Mouse (Mus musculus) forebrain, embryonic 12.5 days (tissue): ENCODE measurements around the gene Hoxb3. TPM values are rescaled to one million over a fixed set of nuclear protein-coding genes. Genes with fewer than 3 reads are reported as not detected.

Source experiments
- ATAC-seq: fragments of 200-750 bp; cut with Nextera tagmentation; 2 replicates; pipeline ENCODE4 v1.8.0; 2017; ENCODE audit warnings: moderate TSS enrichment; ENCODE audit not compliant: low FRiP score
- H3K27ac ChIP-seq: fragments of 300-500 bp; sonication (generic); 2 replicates; pipeline ENCODE4 v1.5.1; 2016; ENCODE audit warnings: mild to moderate bottlenecking
- H3K27me3 ChIP-seq: fragments of 300-500 bp; sonication (generic); 2 replicates; pipeline ENCODE4 v1.6.1; 2016; ENCODE audit warnings: mild to moderate bottlenecking
- H3K36me3 ChIP-seq: fragments of 300-500 bp; sonication (generic); replicated peaks from 2 replicates; pipeline ENCODE4 v1.6.1; 2016; ENCODE audit warnings: mild to moderate bottlenecking
- H3K4me1 ChIP-seq: fragments of 300-500 bp; sonication (generic); 2 replicates; pipeline ENCODE4 v1.6.1; 2016
- H3K4me2 ChIP-seq: fragments of 300-500 bp; sonication (generic); 2 replicates; pipeline ENCODE4 v1.6.1; 2016; ENCODE audit warnings: mild to moderate bottlenecking, moderate library complexity
- H3K4me3 ChIP-seq: fragments of 300-500 bp; sonication (generic); replicated peaks from 2 replicates; pipeline ENCODE4 v1.5.1; 2016; ENCODE audit warnings: mild to moderate bottlenecking
- H3K9ac ChIP-seq: fragments of 300-500 bp; sonication (generic); 2 replicates; pipeline ENCODE4 v1.6.1; 2016; ENCODE audit warnings: mild to moderate bottlenecking
- H3K9me3 ChIP-seq: fragments of 300-500 bp; sonication (generic); 2 replicates; pipeline ENCODE4 v1.6.1; 2016
- WGBS: fragments of 180-500 bp; shearing (Covaris S2); methylation state at CpG from one replicate; pipeline ENCODE4 v1.1.7; 2016; 5-methylcytosine and 5-hydroxymethylcytosine counted together
- polyA plus RNA-seq: library from polyadenylated mRNA; unstranded; fragments of >200 nt; fragmentation: Nextera tagmentation; extraction: Ambion mirVana; gene quantifications from 2 replicates; pipeline ENCODE4 v1.2.1, GENCODE M21; 2016

Gene Hoxb3
- polyA plus RNA-seq, 1 experiment from 2014 or later = not detected

- H3K9me3 ChIP-seq = no peaks in the 10 kb centered on the region
- no peaks in the 10 kb centered on the region for H3K36me3 ChIP-seq
- no peak overlapping the region for H3K4me2 ChIP-seq
- under 1% methylated on average over 48 of the region's 49 CpGs for WGBS
- H3K4me1 ChIP-seq = peaks cover 14% of the 10 kb centered on the region; the same call in 1 of the 2 replicates
- no peak overlapping the region for H3K27ac ChIP-seq
- no peak overlapping the region for H3K9ac ChIP-seq
- no peak overlapping the region for H3K4me3 ChIP-seq
- peaks cover 99% of the 10 kb centered on the region for H3K27me3 ChIP-seq
- no peak for ATAC-seq
Observed at GRCm38 (mm10) chr11:96282795-96283430, 40.2 kb upstream of the Hoxb3 start.

GRCm38 (mm10) chr11:96284041-96284749, 38.9 kb upstream of the Hoxb3 start:
- Histone ChIP-seq H3K9ac (no peak overlapping the region), H3K9me3 (no peaks in the 10 kb centered on the region), H3K4me1 (peaks cover 14% of the 10 kb centered on the region; the same call in 1 of the 2 replicates), H3K36me3 (no peaks in the 10 kb centered on the region), H3K27ac (no peak overlapping the region), H3K4me3 (peak overlapping the region; percentile 28), H3K27me3 (peaks cover 99% of the 10 kb centered on the region), H3K4me2 (peak overlapping the region; percentile 38)
- ATAC-seq = no peak
- under 1% methylated on average over 49 of the region's 49 CpGs for WGBS

- WGBS = under 1% methylated on average over 36 of the region's 37 CpGs
- H3K9ac ChIP-seq = no peak overlapping the region
- H3K36me3 ChIP-seq = no peaks in the 10 kb centered on the region
- peaks cover 14% of the 10 kb centered on the region; the same call in 1 of the 2 replicates for H3K4me1 ChIP-seq
- H3K9me3 ChIP-seq = no peaks in the 10 kb centered on the region
- H3K4me2 ChIP-seq = peak overlapping the region; percentile 38; the same call in 1 of the 2 replicates
- H3K4me3 ChIP-seq = no peak overlapping the region; the same call in 1 of the 2 replicates
- H3K27ac ChIP-seq = no peak overlapping the region
- no peak for ATAC-seq
- peaks cover 99% of the 10 kb centered on the region for H3K27me3 ChIP-seq
Observed at GRCm38 (mm10) chr11:96284774-96285734, 38.1 kb upstream of the Hoxb3 start.

GRCm38 (mm10) chr11:96285771-96286738, 37.1 kb upstream of the Hoxb3 start, which contains the start of gene Hoxb7:
Gene Hoxb7, plus strand, starts transcription at chr11:96286623.
- H3K4me3 ChIP-seq = peak within 1 kb of the TSS; percentile 15; the same call in 1 of the 2 replicates
- no peak within 1 kb of the TSS for H3K9ac ChIP-seq
- H3K27ac ChIP-seq = no peak within 1 kb of the TSS
- H3K9me3 ChIP-seq = no peaks in the 10 kb centered on the region
- no peak for ATAC-seq
- peaks cover 99% of the 10 kb centered on the region for H3K27me3 ChIP-seq
- H3K36me3 ChIP-seq = no peaks in the 10 kb centered on the region
- H3K4me2 ChIP-seq = peak within 1 kb of the TSS; percentile 11; the same call in 1 of the 2 replicates
- H3K4me1 ChIP-seq = peaks cover 14% of the 10 kb centered on the region; the same call in 1 of the 2 replicates
- 1% methylated on average over 43 of the region's 43 CpGs for WGBS

- WGBS = under 1% methylated on average over 55 of the region's 55 CpGs
- H3K4me3 ChIP-seq = peak overlapping the region; percentile 15; the same call in 1 of the 2 replicates
- ATAC-seq = no peak
- H3K4me2 ChIP-seq = peak overlapping the region; percentile 11; the same call in 1 of the 2 replicates
- H3K4me1 ChIP-seq = peaks cover 14% of the 10 kb centered on the region; the same call in 1 of the 2 replicates
- H3K36me3 ChIP-seq = no peaks in the 10 kb centered on the region
- no peak overlapping the region for H3K9ac ChIP-seq
- H3K27ac ChIP-seq = no peak overlapping the region
- H3K9me3 ChIP-seq = no peaks in the 10 kb centered on the region
- peaks cover 97% of the 10 kb centered on the region for H3K27me3 ChIP-seq
Observed at GRCm38 (mm10) chr11:96286739-96287385, 36.3 kb upstream of the Hoxb3 start.

GRCm38 (mm10) chr11:96287411-96287810, 35.7 kb upstream of the Hoxb3 start:
- under 1% methylated on average over 9 of the region's 9 CpGs for WGBS

GRCm38 (mm10) chr11:96288455-96289221, 34.5 kb upstream of the Hoxb3 start:
- H3K9ac ChIP-seq = no peak overlapping the region
- no peak overlapping the region for H3K4me2 ChIP-seq
- H3K4me3 ChIP-seq = no peak overlapping the region
- WGBS = 11% methylated on average over 1 of the region's 1 CpGs
- ATAC-seq = no peak
- H3K9me3 ChIP-seq = no peaks in the 10 kb centered on the region
- H3K27ac ChIP-seq = no peak overlapping the region
- H3K36me3 ChIP-seq = no peaks in the 10 kb centered on the region
- H3K4me1 ChIP-seq = peaks cover 14% of the 10 kb centered on the region; the same call in 1 of the 2 replicates
- H3K27me3 ChIP-seq = peaks cover 97% of the 10 kb centered on the region

More at GRCm38 (mm10) chr11:96287411-96287810, 35.7 kb upstream of the Hoxb3 start:
- Histone ChIP-seq H3K36me3 (no peaks in the 10 kb centered on the region), H3K27ac (no peak overlapping the region), H3K4me2 (no peak overlapping the region), H3K9ac (no peak overlapping the region), H3K4me1 (peaks cover 14% of the 10 kb centered on the region; the same call in 1 of the 2 replicates), H3K4me3 (no peak overlapping the region), H3K9me3 (no peaks in the 10 kb centered on the region), H3K27me3 (peaks cover 97% of the 10 kb centered on the region)
- ATAC-seq = no peak

- ATAC-seq = no peak
- under 1% methylated on average over 21 of the region's 21 CpGs for WGBS
- H3K9ac ChIP-seq = no peak overlapping the region
- no peak overlapping the region for H3K27ac ChIP-seq
- H3K4me1 ChIP-seq = peaks cover 9% of the 10 kb centered on the region; the same call in 1 of the 2 replicates
- H3K9me3 ChIP-seq = no peaks in the 10 kb centered on the region
- H3K4me3 ChIP-seq = no peak overlapping the region
- peaks cover 97% of the 10 kb centered on the region for H3K27me3 ChIP-seq
- H3K36me3 ChIP-seq = no peaks in the 10 kb centered on the region
- no peak overlapping the region for H3K4me2 ChIP-seq
Observed at GRCm38 (mm10) chr11:96289293-96289692, 33.8 kb upstream of the Hoxb3 start.

GRCm38 (mm10) chr11:96289837-96290236, 33.3 kb upstream of the Hoxb3 start:
- no peak overlapping the region for H3K9ac ChIP-seq
- peaks cover 97% of the 10 kb centered on the region for H3K27me3 ChIP-seq
- H3K4me2 ChIP-seq = no peak overlapping the region
- H3K9me3 ChIP-seq = no peaks in the 10 kb centered on the region
- H3K36me3 ChIP-seq = no peaks in the 10 kb centered on the region
- H3K4me3 ChIP-seq = no peak overlapping the region
- no peak overlapping the region for H3K27ac ChIP-seq
- WGBS = 4% methylated on average over 6 of the region's 6 CpGs
- ATAC-seq = no peak
- H3K4me1 ChIP-seq = peaks cover 4% of the 10 kb centered on the region; the same call in 1 of the 2 replicates

- Histone ChIP-seq H3K4me2 (no peak overlapping the region), H3K36me3 (no peaks in the 10 kb centered on the region), H3K4me1 (peaks cover 3% of the 10 kb centered on the region; the same call in 1 of the 2 replicates), H3K9me3 (no peaks in the 10 kb centered on the region), H3K4me3 (no peak overlapping the region), H3K27me3 (peaks cover 97% of the 10 kb centered on the region), H3K27ac (no peak overlapping the region), H3K9ac (no peak overlapping the region)
- 2% methylated on average over 17 of the region's 17 CpGs for WGBS
- ATAC-seq = no peak
Observed at GRCm38 (mm10) chr11:96290705-96291355, 32.3 kb upstream of the Hoxb3 start.
